Mouse (Mus musculus) granulocyte monocyte progenitor cell, adult 5-6 weeks (primary cell): Measurements from ENCODE around the gene Arhgap22. TPM values are rescaled to one million over a fixed set of nuclear protein-coding genes. Genes with fewer than 3 reads are reported as not detected.

Source experiments
- ATAC-seq: replicated peaks from 2 replicates; pipeline ENCODE4 v1.8.0; 2016; ENCODE audit warnings: mild to moderate bottlenecking, moderate TSS enrichment, inconsistent platforms; ENCODE audit not compliant: poor library complexity, severe bottlenecking
- total RNA-seq, 2 experiments: library from RNA; stranded (forward) in 1 of 2; stranded (reverse) in 1 of 2; fragments of 200-712, 200-1000 nt in 1 of 2; fragments of >200 nt in 1 of 2; fragmentation: Nextera tagmentation in 1 of 2; gene quantifications; 2 replicates each; pipeline ENCODE4 v1.2.3; 2014 to 2017

Gene Arhgap22
- total RNA-seq, 2 experiments from 2014 or later: not detected

DNA sequence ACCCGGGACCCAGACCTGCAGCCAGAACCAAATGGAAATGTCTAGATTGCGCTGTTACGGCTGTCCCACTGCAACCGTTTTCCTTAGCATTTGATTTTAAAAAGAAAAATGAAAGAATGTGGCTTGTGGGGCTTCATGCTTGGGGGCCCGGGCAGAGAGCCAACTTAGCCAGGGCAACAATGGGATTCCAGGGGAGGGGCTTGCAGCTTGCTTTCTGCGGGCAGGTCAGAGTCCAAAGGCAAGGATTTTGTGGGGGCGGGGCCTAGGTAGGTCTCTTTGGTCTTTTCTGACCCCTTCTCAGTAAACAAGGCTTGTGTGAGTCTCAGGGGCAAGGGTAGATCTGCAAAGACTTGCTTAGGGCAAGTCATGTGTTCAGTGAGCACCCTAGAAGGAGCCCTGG lies 107.0 kb downstream of the Arhgap22 start:
- no peak for ATAC-seq

DNA sequence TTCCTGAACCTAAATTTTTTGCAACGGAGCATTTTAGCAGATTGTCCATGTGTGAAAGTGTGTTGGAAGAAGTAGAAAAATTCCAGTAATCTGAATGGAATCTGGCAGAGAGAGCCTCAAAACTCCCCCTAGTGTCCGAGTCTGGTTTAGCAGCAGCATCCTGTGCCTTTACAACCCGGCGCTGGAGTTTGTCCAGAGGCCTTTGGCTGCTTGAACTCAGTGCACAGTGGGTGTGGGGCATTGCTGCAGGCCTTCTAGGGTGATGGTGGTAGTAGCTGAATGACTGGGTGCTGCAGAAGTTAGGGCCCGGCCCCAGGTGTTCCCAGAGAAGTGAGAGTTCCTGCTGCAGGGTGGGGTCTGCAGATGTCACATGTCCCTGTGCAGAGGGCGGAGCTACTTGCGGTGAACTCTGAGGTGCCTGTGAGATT lies 108.8 kb downstream of the Arhgap22 start:
- peak; percentile 24 for ATAC-seq

DNA sequence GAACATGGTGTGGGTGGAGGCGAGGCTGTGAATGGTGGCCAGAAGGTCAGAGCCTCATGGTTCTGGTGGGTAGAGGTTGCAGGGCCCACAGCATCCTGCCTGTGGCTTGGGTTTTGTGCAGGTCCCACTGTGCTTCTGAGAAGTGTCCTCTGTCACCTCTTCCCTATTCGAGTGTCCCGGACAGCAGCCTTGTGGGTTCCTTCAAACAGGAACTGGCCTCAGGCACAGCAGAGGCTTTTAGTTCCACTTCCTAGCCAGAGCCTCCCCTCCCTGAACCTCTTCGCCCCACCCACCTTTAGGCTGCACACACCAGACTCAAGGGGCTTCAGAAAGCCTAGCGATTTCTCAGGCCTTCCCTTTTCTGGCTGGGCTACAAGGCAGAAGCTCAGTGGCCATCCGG lies 110.7 kb downstream of the Arhgap22 start:
- peak; percentile 88 for ATAC-seq

DNA sequence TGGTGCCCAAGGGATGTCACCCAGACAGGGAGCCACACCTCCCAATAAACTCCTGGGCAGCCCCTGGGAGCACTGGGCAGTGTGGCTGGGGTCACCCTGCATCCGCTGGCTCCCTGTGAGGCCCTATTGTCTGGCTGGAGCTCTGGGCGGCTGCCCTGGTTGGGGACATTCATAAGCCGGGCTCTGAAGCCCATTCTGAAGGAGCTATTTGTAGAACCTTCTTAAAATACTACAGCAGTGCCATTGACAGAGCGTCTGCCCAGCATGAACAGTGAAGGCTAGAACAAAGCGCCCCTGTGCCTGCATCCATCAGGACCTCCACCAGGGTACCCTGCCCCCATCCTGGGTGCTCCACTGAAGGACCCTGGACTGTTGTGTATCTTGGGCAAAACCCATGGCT lies 114.5 kb downstream of the Arhgap22 start:
- no peak for ATAC-seq

DNA sequence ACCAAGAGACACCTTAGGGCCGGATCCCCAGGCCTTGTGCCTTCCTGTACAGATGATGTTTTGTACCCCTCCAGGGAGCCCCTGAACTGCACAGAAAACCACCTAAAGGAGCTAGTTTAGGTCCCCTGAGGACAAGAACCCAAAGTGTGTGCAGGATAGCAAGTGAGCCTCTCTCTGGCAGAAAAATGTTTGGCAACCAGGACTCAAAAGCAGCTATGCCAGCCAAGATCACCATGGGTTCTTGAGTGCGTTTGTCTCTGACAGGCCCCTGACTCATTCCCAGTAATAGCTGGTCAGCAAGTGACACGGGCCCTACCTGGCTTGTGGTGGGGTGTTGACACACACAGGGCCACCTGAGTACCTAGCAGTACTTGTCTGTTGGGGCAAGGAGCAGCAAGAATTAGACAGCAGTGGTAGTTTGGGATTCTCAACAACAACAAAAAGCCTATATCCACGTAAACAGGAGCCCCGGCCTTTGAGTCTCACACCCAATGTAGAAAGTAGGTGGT lies 115.5 kb downstream of the Arhgap22 start:
- no peak for ATAC-seq

DNA sequence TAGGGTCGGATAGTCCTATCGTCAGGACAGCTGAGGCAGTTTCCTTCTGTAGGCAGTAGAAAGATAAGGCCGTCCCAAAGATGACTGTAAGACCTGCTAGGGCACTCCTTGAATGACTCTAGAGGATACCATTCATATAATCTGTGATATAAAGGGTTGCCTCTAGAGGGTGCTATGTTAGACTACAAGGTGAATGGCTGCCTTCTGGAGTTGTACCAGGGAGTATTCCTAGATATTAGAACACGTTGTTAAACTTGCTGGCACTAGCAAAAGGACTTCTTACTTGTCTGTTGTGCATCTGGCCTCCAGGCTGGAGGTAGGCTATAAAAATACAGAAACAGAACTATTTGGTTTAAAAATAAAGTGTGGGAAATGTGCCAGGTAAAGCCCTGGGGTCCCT lies 117.2 kb downstream of the Arhgap22 start:
- no peak for ATAC-seq

DNA sequence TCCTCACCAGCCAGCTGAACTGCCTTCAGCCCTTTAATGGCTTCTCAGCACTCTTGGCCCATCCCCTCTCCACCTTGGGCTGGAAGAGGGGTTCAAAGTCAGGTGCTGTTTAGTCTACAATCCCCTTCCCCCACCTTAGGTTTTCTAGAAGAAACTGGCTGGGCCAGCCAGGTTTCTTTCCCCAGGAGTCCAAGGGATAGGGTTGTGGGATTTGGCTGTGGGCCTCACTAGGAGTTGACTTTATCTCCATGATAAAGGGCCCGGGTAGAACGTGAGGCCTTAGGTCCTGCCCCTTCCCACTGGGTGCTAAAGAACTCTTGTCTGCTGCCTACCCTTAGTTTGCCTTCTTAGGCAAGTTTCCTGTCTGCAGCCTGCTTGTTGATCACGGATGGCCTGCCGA lies 117.8 kb downstream of the Arhgap22 start:
- no peak for ATAC-seq

DNA sequence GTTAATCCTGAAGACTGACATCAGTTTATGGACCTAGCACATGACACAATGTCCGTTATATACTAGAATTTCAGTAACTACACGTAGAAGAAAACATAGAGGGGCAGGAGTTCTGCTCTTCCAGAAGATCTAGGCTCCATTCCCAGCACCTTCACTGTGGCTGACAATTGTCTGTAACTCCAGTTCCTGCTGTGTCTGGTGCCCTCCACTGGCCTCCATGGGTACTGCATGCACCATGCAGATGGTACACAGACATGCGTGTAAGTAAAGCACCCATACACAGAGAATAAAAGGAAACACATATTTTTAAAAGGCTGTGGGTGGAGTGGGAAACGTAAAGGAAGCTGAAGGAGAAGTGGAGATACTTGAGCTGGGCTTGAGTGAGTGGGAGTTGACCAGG lies 120.0 kb downstream of the Arhgap22 start:
- ATAC-seq: peak; percentile 77

DNA sequence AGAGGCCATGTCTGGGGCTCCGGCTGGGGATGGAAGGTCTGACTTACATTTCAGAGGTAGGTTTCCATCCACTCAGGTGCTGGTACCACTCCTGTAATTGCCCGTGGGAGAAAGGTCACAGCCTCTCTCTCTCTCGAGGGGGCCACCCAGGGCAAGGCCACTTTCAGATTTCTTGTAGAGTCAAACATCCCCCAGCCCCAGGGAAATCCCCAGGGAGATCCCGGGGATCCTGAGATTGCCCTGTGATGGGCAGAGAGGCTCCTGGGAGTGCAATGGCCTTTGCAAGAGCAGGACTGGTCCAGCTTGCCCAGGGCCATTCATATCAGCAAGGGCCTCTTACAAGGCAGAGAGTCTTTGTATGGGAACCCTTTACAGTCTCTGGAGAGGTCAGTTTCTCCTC lies 120.6 kb downstream of the Arhgap22 start:
- ATAC-seq: no peak

DNA sequence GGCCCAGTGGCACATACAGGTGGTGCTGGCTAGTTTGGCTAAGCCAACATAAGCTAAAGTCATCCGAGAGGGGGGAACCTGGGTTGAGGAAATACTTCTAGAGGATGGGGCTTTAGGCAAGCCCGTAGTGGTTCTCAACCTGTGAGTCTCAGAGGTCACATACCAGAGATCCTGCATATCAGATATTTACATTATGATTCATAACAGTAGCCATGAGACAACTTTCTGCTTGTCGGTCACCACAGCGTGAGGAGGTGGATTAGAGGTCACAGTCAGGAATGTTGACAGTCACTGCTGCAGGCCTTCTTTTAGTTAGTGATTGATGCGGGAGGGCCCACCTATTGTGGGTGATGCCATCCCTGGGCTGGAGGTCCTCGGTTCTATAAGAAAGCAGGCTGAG lies 121.9 kb downstream of the Arhgap22 start:
- no peak for ATAC-seq

DNA sequence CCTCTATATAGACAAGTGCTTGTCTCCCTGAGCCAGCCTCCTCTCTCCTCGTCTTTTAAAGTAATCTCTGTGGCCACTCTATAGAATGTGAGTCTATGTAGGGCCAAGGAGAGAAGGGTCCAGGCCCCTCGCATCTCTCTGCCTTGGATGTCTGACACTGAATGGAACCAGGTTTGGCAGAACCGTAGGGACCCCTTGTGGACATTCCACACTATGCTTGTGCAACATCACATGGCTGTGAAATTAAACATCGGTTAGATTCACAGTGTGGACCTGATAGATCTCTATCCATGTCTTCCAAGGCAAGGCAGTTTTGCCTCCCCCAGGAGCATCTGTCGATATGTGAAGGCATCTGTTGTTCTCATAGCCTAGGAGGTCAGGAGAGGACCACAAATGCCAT lies 124.9 kb downstream of the Arhgap22 start:
- no peak for ATAC-seq

DNA sequence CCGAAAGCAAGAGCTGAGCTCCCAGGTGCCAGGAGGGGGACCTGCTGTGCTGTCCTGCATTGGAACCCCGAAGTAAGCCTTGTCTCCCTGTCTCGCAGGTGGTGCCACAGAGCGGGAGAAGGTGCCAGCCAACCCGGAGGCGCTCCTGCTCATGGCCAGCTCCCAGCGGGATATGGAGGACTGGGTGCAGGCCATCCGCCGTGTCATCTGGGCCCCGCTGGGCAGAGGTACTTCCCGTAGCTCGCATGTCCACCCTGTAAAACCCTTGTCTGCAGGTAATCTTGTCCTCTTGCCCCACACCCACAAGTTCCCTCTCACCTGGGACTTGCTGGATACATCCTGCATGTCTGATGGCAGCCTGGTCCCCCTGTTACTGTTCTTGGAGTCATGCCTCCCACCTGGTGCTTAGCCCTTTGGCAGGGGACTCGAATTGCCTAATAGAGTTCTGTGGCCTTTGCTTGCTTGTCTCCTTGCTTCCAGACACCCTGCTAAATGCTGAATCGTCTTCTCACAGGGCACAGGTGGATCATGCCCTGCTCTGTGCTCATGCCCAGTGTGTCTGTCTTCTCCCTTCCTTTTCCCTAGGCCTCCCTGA lies 129.4 kb downstream of the Arhgap22 start:
- ATAC-seq: no peak

DNA sequence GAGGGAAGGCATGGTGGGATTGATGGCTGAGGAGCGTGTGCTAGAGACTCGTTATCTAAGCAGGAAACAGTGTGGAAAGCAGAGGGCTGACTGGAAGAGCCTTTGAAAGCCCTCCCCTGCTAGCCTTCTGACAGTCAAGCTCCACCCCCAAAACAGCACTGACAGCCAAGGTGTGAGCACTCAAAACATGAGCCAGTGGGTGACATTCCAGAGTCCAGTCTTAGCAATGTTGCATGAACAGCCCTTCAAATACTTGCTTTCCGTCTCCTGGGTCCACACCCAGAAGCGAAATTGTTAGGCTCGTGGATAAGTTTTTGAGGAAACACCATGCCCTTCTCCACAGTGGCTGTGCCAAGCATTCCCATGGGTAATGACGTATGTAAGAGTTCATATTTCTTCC lies 132.7 kb downstream of the Arhgap22 start:
- ATAC-seq: no peak

DNA sequence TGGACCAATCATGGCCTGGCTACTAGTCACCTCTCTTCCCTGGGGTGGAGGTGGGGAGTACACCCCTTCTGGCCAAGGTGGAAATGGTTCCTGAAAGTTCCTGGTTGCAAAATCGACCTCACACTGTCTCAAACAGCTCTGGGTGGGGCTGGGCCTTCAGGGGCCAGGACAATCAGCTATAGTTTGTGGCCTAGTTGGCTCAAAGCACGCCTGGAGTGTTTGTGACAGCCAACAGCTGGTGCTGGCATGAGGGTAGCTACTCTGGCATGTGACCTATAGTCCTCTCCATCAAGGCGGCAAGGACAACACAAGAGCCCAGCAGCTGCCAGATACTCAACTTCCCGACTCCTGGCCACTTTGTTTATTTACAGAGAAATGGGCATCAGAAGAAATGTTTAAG lies 133.9 kb downstream of the Arhgap22 start:
- ATAC-seq: 0 out of 2 replicates have a peak, but pooled peaks have one; percentile 12

DNA sequence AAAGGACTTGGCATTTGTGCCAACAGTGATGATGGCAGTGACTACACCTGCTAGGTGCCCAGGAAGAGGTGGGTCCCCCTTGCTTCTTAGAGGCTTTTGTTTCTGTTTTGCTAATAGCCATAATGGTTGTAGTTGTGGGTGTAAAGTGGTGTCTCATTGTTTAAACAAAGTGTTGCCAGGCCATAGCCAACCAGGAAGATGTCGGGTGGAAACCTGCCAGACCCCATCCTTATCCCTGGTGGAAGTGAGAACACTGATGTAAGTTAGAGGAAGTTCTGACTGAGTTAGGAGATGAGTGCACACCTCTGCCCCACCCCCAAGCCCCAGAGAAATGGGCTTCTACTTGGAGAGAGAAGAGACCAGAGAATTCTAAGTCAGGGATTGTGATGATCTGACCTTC lies 134.3 kb downstream of the Arhgap22 start:
- no peak for ATAC-seq

DNA sequence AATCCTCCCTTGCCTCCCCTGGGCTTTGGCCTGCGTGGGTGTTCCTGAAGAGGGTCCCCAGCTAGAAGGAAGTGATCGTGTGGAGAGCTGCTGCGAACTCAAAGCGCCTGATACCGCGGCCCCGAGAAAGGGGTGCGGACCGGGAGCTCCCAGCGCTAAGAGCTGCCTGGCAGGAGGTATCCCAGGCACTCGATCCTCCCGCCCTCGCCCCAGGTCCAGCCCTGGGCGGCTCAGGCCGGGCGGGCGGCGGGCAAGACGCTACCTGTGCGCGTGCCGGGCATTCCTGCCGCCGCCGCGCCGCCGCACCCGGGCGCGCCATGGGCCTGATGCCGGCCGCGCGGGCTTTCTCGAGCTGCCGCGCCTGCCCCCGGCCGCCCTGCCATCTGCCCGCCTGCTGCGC lies 137.2 kb downstream of the Arhgap22 start:
- ATAC-seq: no peak; the same call in 1 of the 2 replicates

DNA sequence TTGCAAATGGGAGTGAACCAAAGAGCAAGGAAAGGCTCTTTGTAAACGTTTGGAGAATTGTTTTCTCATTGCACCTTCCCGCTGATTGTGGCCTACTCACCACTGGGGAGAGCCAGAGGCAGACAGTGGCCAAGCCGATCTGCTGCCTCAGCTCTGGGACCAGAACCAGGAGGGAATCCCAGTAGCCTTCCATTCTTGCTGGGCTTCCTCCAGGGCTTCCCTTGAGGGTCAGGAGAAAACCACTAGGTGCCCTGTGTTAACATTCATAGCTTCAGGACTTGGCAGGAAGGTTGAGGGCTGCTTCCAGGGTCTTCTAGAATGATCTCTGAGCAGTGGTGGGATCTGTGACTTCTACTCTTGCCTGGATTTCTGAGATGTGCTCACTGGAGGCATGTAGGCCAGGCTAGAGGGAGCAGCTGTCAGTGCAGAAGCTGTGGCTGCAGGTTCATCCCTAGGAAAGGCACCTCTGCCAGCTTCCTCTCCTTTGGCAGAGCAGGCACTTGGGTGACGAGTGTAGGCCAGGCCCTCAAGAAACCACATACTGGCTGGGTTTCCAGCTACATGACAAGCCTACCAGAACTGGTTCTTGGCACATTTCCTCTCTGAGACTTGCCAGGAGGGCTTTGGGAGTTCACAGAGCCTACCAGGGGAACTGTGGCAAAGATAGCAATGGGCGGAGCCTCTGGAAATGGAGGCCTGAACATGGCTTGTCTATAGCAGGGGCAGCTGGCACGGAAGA lies 138.3 kb downstream of the Arhgap22 start:
- no peak; the same call in 1 of the 2 replicates for ATAC-seq

DNA sequence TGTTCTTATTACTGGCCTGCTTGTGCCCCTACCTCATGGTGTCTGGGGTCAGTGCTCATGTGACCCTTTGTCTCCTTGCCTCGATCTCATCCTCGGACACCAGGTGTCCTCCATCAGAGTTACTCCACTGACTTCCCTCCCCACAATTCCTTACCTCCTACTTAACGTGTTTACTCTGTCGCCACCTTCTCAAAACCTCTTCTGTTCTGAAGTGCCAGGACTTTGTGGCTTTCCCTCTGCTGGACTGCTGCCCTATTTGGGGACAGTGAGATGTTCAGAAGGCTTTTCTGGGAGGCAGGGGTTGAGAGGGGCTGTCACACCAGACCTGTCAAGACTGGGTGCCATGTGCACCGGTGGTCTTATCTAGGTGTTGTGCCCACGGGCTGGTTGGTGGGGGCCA lies 139.1 kb downstream of the Arhgap22 start:
- ATAC-seq: no peak

DNA sequence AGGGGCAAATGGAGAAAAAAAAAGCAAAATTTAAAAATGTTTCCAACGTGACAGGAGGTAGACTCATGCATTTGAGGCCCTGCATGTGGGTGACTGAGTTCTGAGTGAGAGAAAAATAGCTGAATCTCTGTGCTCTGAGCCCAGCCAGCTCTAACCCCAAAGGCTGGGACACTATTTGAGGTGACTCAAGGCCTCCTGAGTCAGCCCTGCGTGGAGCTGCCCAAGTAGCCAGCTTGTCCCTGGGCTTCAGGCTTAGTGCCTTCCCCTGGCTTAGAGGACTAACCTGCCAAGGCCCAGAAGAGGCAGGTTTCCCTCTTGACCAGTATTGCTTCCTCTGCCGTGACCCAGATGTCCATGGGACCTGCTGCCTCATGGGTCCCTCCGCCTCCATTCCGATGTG lies 141.4 kb downstream of the Arhgap22 start:
- ATAC-seq: no peak

DNA sequence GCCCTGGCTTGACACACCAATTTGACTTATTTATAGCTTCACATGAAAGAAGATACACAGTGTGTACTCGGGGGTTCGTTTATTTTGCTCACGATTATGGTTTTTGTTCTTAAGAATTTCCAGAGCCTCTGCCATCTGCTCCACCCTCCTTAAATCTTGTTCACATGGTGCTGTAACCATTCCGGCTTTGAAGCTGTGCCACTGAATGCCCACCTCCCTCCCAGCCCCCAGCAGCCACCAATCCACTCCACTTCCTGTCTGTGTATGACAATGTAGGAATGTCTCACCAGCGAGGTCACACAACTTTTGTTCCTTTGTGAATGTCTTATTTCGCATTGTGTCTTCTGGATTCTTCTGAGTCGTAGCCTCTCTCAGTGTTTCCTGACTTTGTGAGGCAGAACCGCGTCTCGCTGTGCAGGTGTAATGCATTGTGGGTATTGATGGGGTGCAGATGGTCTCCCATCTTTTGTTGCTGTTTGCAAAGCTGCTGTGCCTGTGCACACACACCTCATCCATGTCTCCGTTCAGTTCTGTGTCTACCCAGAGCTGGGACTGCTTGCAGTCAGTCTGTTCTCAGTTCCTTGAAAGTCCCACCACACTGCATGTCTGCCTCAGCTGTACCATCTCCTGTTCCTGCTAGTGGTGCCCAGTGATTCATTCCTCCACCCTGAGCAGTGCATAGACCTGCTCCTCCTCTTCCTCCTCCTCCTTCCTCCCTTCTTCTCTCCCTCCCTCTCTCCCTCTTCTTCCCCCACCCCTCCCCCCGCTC lies 144.0 kb downstream of the Arhgap22 start:
- no peak for ATAC-seq

DNA sequence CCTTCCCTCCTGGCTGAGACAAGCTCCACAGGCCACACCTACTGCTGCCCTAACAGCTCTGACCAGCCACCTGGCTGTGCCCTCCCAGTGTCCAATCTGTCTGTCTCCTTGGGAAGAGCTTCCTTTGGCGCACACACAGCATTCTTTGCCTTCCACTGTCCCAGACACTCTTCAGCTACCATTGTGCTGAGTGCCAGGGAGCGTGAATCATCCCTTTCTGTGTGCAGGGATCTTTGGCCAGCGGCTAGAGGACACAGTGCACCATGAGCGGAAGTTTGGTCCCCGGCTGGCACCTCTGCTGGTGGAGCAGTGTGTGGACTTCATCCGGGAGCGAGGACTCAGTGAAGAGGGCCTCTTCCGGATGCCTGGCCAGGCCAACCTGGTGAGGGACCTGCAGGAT lies 145.1 kb downstream of the Arhgap22 start:
- ATAC-seq: no peak
